Mouse (Mus musculus) megakaryocyte, embryonic 14.5 days (primary cell): ENCODE measurements around the gene Tmem218. TPM values are rescaled to one million over a fixed set of nuclear protein-coding genes. Genes with fewer than 3 reads are reported as not detected.

Experiments used
- H3K27me3 ChIP-seq: replicated peaks from 2 replicates; pipeline ENCODE3; 2012; ENCODE audit warnings: inconsistent platforms
- H3K36me3 ChIP-seq: replicated peaks from 2 replicates; pipeline ENCODE3; 2012; ENCODE audit warnings: low read length, inconsistent platforms, mixed read lengths
- H3K4me1 ChIP-seq: 2 replicates; pipeline ENCODE4 v1.6.1; 2012; ENCODE audit warnings: inconsistent platforms
- H3K4me3 ChIP-seq: replicated peaks from 2 replicates; pipeline ENCODE3; 2012; ENCODE audit warnings: moderate library complexity, mild to moderate bottlenecking, inconsistent platforms
- H3K9me3 ChIP-seq: 2 replicates; pipeline ENCODE4 v1.6.1; 2012; ENCODE audit warnings: inconsistent platforms
- FLI1 ChIP-seq: IDR thresholded peaks from 2 replicates; pipeline ENCODE4 v1.6.1; 2012; ENCODE audit warnings: low read length, inconsistent platforms, mixed read lengths
- GATA1 ChIP-seq: IDR thresholded peaks from 3 replicates; pipeline ENCODE4 v1.6.1; 2012; ENCODE audit warnings: mixed read lengths, low read length, inconsistent platforms, borderline replicate concordance
- polyA plus RNA-seq: library from polyadenylated mRNA; stranded (reverse); fragments of >175 nt; gene quantifications from 2 replicates; pipeline ENCODE4 v1.2.3, GENCODE M21; 2012; ENCODE audit warnings: low replicate concordance; ENCODE audit not compliant: insufficient read depth

The Tmem218 gene
- polyA plus RNA-seq, result 0.45 TPM in 1 of 2 replicates, not detected in the other

- no peaks in the 10 kb centered on the region for H3K9me3 ChIP-seq
- TF ChIP-seq GATA1 (no peak), FLI1 (no peak)
- H3K27me3 ChIP-seq, result peaks cover 2% of the 10 kb centered on the region
- no peaks in the 10 kb centered on the region for H3K36me3 ChIP-seq
- H3K4me3 ChIP-seq, result peak within 1 kb of the TSS; percentile 92
- H3K4me1 ChIP-seq, result peaks cover 20% of the 10 kb centered on the region
Observed at GRCm38 (mm10) chr9:37207929-37208411, at the start of gene Tmem218. Tmem218 (plus strand) TSS chr9:37208223.

GRCm38 (mm10) chr9:37160686-37161085 lies 47.3 kb upstream of the Tmem218 start:
- peaks cover 33% of the 10 kb centered on the region for H3K27me3 ChIP-seq
- no peak overlapping the region for H3K4me3 ChIP-seq

GRCm38 (mm10) chr9:37166899-37167298 lies 41.1 kb upstream of the Tmem218 start:
- H3K4me3 ChIP-seq, result no peak overlapping the region
- no peak for TF ChIP-seq GATA1
- no peak for TF ChIP-seq FLI1
- no peaks in the 10 kb centered on the region for H3K36me3 ChIP-seq
- H3K27me3 ChIP-seq, result peaks cover 2% of the 10 kb centered on the region
- no peaks in the 10 kb centered on the region for H3K9me3 ChIP-seq
- peaks cover 18% of the 10 kb centered on the region for H3K4me1 ChIP-seq

More at GRCm38 (mm10) chr9:37160686-37161085, 47.3 kb upstream of the Tmem218 start:
- Histone ChIP-seq H3K4me1 (peaks cover 6% of the 10 kb centered on the region; the same call in 1 of the 2 replicates), H3K9me3 (no peaks in the 10 kb centered on the region), H3K36me3 (no peaks in the 10 kb centered on the region)
- TF ChIP-seq GATA1 (no peak), FLI1 (no peak)

GRCm38 (mm10) chr9:37173376-37173775 lies 34.6 kb upstream of the Tmem218 start:
- no peak overlapping the region for H3K4me3 ChIP-seq
- peaks cover 35% of the 10 kb centered on the region for H3K27me3 ChIP-seq
- TF ChIP-seq GATA1 (no peak), FLI1 (no peak)
- H3K4me1 ChIP-seq, result peaks cover 49% of the 10 kb centered on the region
- no peaks in the 10 kb centered on the region for H3K36me3 ChIP-seq
- no peaks in the 10 kb centered on the region for H3K9me3 ChIP-seq

GRCm38 (mm10) chr9:37176002-37176401 lies 32.0 kb upstream of the Tmem218 start:
- Histone ChIP-seq H3K4me3 (no peak overlapping the region), H3K36me3 (no peaks in the 10 kb centered on the region), H3K27me3 (peaks cover 42% of the 10 kb centered on the region), H3K9me3 (no peaks in the 10 kb centered on the region), H3K4me1 (peaks cover 50% of the 10 kb centered on the region)
- TF ChIP-seq FLI1 (no peak), GATA1 (no peak)

- Histone ChIP-seq H3K4me1 (peaks cover 50% of the 10 kb centered on the region), H3K4me3 (no peak overlapping the region), H3K9me3 (no peaks in the 10 kb centered on the region), H3K36me3 (no peaks in the 10 kb centered on the region), H3K27me3 (peaks cover 39% of the 10 kb centered on the region)
- TF ChIP-seq FLI1 (no peak), GATA1 (no peak)
Observed at GRCm38 (mm10) chr9:37177107-37177506, 30.9 kb upstream of the Tmem218 start.

- H3K4me3 ChIP-seq, result no peak overlapping the region
- peaks cover 37% of the 10 kb centered on the region for H3K27me3 ChIP-seq
- H3K4me1 ChIP-seq, result peaks cover 50% of the 10 kb centered on the region
- H3K36me3 ChIP-seq, result no peaks in the 10 kb centered on the region
- H3K9me3 ChIP-seq, result no peaks in the 10 kb centered on the region
- TF ChIP-seq GATA1, result no peak
- TF ChIP-seq FLI1, result no peak
Observed at GRCm38 (mm10) chr9:37177551-37177950, 30.5 kb upstream of the Tmem218 start.

- TF ChIP-seq GATA1 (no peak), FLI1 (no peak)
- H3K27me3 ChIP-seq, result peaks cover 29% of the 10 kb centered on the region
- no peaks in the 10 kb centered on the region for H3K9me3 ChIP-seq
- no peaks in the 10 kb centered on the region for H3K36me3 ChIP-seq
- peaks cover 54% of the 10 kb centered on the region for H3K4me1 ChIP-seq
- H3K4me3 ChIP-seq, result no peak overlapping the region
Observed at GRCm38 (mm10) chr9:37178911-37179310, 29.1 kb upstream of the Tmem218 start.

- no peak for TF ChIP-seq FLI1
- TF ChIP-seq GATA1, result no peak
- peaks cover 24% of the 10 kb centered on the region for H3K27me3 ChIP-seq
- peaks cover 54% of the 10 kb centered on the region for H3K4me1 ChIP-seq
- no peaks in the 10 kb centered on the region for H3K9me3 ChIP-seq
- no peaks in the 10 kb centered on the region for H3K36me3 ChIP-seq
- H3K4me3 ChIP-seq, result no peak overlapping the region
Observed at GRCm38 (mm10) chr9:37179596-37179995, 28.4 kb upstream of the Tmem218 start.

GRCm38 (mm10) chr9:37181596-37181995 lies 26.4 kb upstream of the Tmem218 start:
- no peak for TF ChIP-seq GATA1
- TF ChIP-seq FLI1, result no peak
- H3K27me3 ChIP-seq, result peaks cover 19% of the 10 kb centered on the region
- no peak overlapping the region for H3K4me3 ChIP-seq
- no peaks in the 10 kb centered on the region for H3K9me3 ChIP-seq
- peaks cover 37% of the 10 kb centered on the region for H3K4me1 ChIP-seq
- H3K36me3 ChIP-seq, result no peaks in the 10 kb centered on the region

- TF ChIP-seq FLI1 (no peak), GATA1 (no peak)
- Histone ChIP-seq H3K4me3 (no peak overlapping the region), H3K9me3 (peaks cover 3% of the 10 kb centered on the region; the same call in 1 of the 2 replicates), H3K4me1 (peaks cover 21% of the 10 kb centered on the region), H3K36me3 (no peaks in the 10 kb centered on the region), H3K27me3 (peaks cover 18% of the 10 kb centered on the region)
Observed at GRCm38 (mm10) chr9:37183176-37183575, 24.8 kb upstream of the Tmem218 start.
